Mouse (Mus musculus) forebrain, embryonic 14.5 days (tissue): ENCODE measurements at regions not wholly inside any gene's neighbourhood (a gene's known extent, or its start where the extent isn't known, plus 50 kb on each side); places are given as distances from the start of the nearest gene placed in this dataset.

ENCODE experiments used
- ATAC-seq: fragments of 200-750 bp; cut with Nextera tagmentation; 2 replicates; pipeline ENCODE4 v1.8.0; 2017; ENCODE audit warnings: mild to moderate bottlenecking, moderate library complexity
- DNase-seq: peaks from one replicate; pipeline ENCODE4 v3.0.0-alpha.2; 2015; ENCODE audit warnings: low spot score
- H3K27ac ChIP-seq: fragments of 300-500 bp; sonication (generic); 2 replicates; pipeline ENCODE4 v1.5.1; 2014; ENCODE audit warnings: low read depth, mild to moderate bottlenecking, control low read depth, low read length, moderate library complexity
- H3K27me3 ChIP-seq: fragments of 300-500 bp; sonication (generic); replicated peaks from 2 replicates; pipeline ENCODE4 v1.6.1; 2014; ENCODE audit warnings: low read length, control low read depth, mixed read lengths; ENCODE audit not compliant: control insufficient read depth, insufficient read depth
- H3K36me3 ChIP-seq: fragments of 300-500 bp; sonication (generic); 2 replicates; pipeline ENCODE4 v1.6.1; 2014; ENCODE audit warnings: low read length, control low read depth; ENCODE audit not compliant: control insufficient read depth, insufficient read depth
- H3K4me1 ChIP-seq: fragments of 300-500 bp; sonication (generic); 2 replicates; pipeline ENCODE4 v1.6.1; 2014; ENCODE audit warnings: antibody characterized with exemption, low read length, control low read depth; ENCODE audit not compliant: control insufficient read depth, insufficient read depth
- H3K4me2 ChIP-seq: fragments of 300-500 bp; sonication (generic); 2 replicates; pipeline ENCODE4 v1.6.1; 2014; ENCODE audit warnings: mild to moderate bottlenecking, control low read depth, low read length
- H3K4me3 ChIP-seq: fragments of 300-500 bp; sonication (generic); 2 replicates; pipeline ENCODE4 v1.5.1; 2014; ENCODE audit warnings: low read depth, low read length, control low read depth
- H3K9ac ChIP-seq: fragments of 300-500 bp; sonication (generic); 2 replicates; pipeline ENCODE4 v1.6.1; 2014; ENCODE audit warnings: mild to moderate bottlenecking, low read length, control low read depth, moderate library complexity
- H3K9me3 ChIP-seq: fragments of 300-500 bp; sonication (generic); replicated peaks from 2 replicates; pipeline ENCODE4 v1.6.1; 2016; ENCODE audit warnings: low read length, control low read depth, mixed read lengths; ENCODE audit not compliant: control insufficient read depth
- WGBS: fragments of 180-500 bp; shearing (Covaris S2); extraction: QIAGEN DNeasy Blood & Tissue Kit; methylation state at CpG from one replicate; pipeline ENCODE4 v1.1.7; 2014; 5-methylcytosine and 5-hydroxymethylcytosine counted together

GRCm38 (mm10) chr12:109713041-109713440 lies 112.9 kb upstream of the Rtl1 start:
- no peak overlapping the region for H3K27ac ChIP-seq
- H3K4me3 ChIP-seq, result no peak overlapping the region
- peaks cover 36% of the 10 kb centered on the region for H3K36me3 ChIP-seq
- H3K4me2 ChIP-seq, result no peak overlapping the region
- no peaks in the 10 kb centered on the region for H3K4me1 ChIP-seq
- DNase-seq (no peak), ATAC-seq (no peak)
- no peak overlapping the region for H3K9ac ChIP-seq
- no peaks in the 10 kb centered on the region for H3K27me3 ChIP-seq
- 98% methylated on average over 3 of the region's 3 CpGs for WGBS
- H3K9me3 ChIP-seq, result no peaks in the 10 kb centered on the region

- Histone ChIP-seq H3K4me3 (no peak overlapping the region), H3K27ac (no peak overlapping the region), H3K4me2 (no peak overlapping the region), H3K4me1 (no peaks in the 10 kb centered on the region), H3K9ac (no peak overlapping the region), H3K9me3 (no peaks in the 10 kb centered on the region), H3K36me3 (peaks cover 42% of the 10 kb centered on the region), H3K27me3 (no peaks in the 10 kb centered on the region)
- DNase-seq (no peak), ATAC-seq (no peak)
- 93% methylated on average over 5 of the region's 5 CpGs for WGBS
Measured at GRCm38 (mm10) chr12:109714061-109714460, 113.9 kb upstream of the Rtl1 start.

DNA sequence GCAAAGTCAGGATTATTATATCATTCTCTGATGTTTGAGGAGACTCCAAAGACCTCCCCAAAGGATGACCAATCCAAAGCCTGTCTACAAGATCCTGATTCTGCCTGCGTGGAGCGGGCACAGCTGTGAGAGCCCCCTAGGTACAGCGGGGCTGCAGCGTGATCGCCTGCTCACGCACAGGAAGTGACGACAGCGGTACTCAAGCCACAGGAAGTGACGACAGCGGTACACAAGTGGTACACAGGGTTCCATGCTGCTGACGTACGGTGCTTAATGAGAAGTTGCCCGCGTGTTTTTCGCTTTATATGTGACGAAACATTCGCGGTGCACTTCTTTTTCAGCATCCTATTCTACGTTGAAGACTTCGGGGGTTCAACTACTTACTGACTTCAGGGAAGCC lies 116.9 kb upstream of the Rtl1 start:
- WGBS, result 96% methylated on average over 20 of the region's 20 CpGs
- Histone ChIP-seq H3K27ac (no peak overlapping the region), H3K4me1 (no peaks in the 10 kb centered on the region), H3K36me3 (peaks cover 63% of the 10 kb centered on the region), H3K4me2 (no peak overlapping the region), H3K4me3 (no peak overlapping the region), H3K9ac (no peak overlapping the region), H3K27me3 (no peaks in the 10 kb centered on the region), H3K9me3 (no peaks in the 10 kb centered on the region)
- DNase-seq, result no peak
- no peak for ATAC-seq

GRCm38 (mm10) chr12:109718036-109718435 lies 117.9 kb upstream of the Rtl1 start:
- Histone ChIP-seq H3K9me3 (no peaks in the 10 kb centered on the region), H3K36me3 (peaks cover 66% of the 10 kb centered on the region), H3K4me3 (no peak overlapping the region), H3K4me1 (no peaks in the 10 kb centered on the region), H3K4me2 (no peak overlapping the region), H3K27me3 (no peaks in the 10 kb centered on the region), H3K9ac (no peak overlapping the region), H3K27ac (no peak overlapping the region)
- DNase-seq, result no peak
- 93% methylated on average over 9 of the region's 9 CpGs for whole genome bisulfite sequencing
- no peak for ATAC-seq

DNA sequence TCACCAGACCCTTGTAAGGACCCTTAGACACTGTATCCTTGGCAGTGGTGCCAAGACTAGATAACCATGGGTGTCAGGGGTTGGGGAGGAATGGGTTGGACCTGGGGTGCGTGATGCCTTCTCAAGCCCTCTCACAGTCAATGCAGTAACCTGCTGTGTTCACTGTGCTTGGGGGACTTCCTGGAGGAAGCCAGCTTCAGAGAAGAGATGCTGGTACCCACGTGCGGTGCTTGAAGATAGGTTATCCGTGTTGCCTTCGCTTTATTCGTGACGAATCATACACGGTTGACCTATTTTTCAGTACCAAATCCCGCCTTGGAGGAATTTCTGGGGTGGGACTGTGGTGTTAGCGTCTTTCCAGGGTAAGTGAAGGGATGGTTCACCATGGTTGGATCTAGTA lies 138.1 kb upstream of the Rtl1 start:
- Histone ChIP-seq H3K9me3 (no peaks in the 10 kb centered on the region), H3K36me3 (peaks cover 72% of the 10 kb centered on the region), H3K27me3 (no peaks in the 10 kb centered on the region), H3K4me3 (no peak overlapping the region), H3K9ac (no peak overlapping the region), H3K27ac (no peak overlapping the region), H3K4me2 (no peak overlapping the region), H3K4me1 (no peaks in the 10 kb centered on the region)
- DNase-seq, result no peak
- no peak for ATAC-seq
- 93% methylated on average over 10 of the region's 10 CpGs for WGBS

GRCm38 (mm10) chr12:109738911-109739310 lies 138.8 kb upstream of the Rtl1 start:
- Histone ChIP-seq H3K9me3 (no peaks in the 10 kb centered on the region), H3K36me3 (peaks cover 70% of the 10 kb centered on the region), H3K27me3 (no peaks in the 10 kb centered on the region), H3K4me1 (no peaks in the 10 kb centered on the region), H3K27ac (no peak overlapping the region), H3K4me3 (no peak overlapping the region), H3K9ac (no peak overlapping the region), H3K4me2 (no peak overlapping the region)
- ATAC-seq (no peak), DNase-seq (no peak)
- WGBS, result 93% methylated on average over 6 of the region's 6 CpGs

DNA sequence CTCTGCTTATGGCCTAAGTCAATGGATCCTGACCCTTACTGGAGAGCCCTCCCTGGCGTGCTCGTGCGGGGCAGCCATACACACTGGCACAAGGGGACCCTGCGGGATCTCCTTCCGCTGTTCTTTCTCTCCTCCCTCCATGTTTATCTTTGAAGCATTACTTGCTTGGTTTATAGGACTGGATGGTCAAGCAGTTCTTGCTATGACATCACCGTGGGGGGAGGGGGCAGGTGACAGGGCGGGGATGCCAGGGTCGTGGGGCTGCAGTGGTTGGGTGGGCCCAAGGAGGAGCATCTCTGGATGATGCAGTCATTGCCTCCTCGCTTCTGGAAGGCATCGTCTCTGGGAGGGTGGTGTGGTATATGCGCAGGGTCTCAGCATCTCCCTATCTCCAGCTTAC lies 142.4 kb upstream of the Rtl1 start:
- H3K4me1 ChIP-seq, result peaks cover 18% of the 10 kb centered on the region
- WGBS, result 97% methylated on average over 11 of the region's 11 CpGs
- DNase-seq (no peak), ATAC-seq (no peak)
- peaks cover 50% of the 10 kb centered on the region for H3K36me3 ChIP-seq
- no peak overlapping the region for H3K4me2 ChIP-seq
- H3K4me3 ChIP-seq, result no peak overlapping the region
- no peaks in the 10 kb centered on the region for H3K27me3 ChIP-seq
- H3K9ac ChIP-seq, result no peak overlapping the region
- H3K27ac ChIP-seq, result no peak overlapping the region
- no peaks in the 10 kb centered on the region for H3K9me3 ChIP-seq

GRCm38 (mm10) chr12:109743036-109743650 lies 143.0 kb upstream of the Rtl1 start:
- Histone ChIP-seq H3K9ac (no peak overlapping the region), H3K4me2 (no peak overlapping the region), H3K9me3 (no peaks in the 10 kb centered on the region), H3K4me3 (no peak overlapping the region), H3K27ac (no peak overlapping the region), H3K36me3 (peaks cover 48% of the 10 kb centered on the region), H3K27me3 (no peaks in the 10 kb centered on the region), H3K4me1 (peaks cover 22% of the 10 kb centered on the region)
- DNase-seq (no peak), ATAC-seq (no peak)
- 84% methylated on average over 24 of the region's 24 CpGs for WGBS

DNA sequence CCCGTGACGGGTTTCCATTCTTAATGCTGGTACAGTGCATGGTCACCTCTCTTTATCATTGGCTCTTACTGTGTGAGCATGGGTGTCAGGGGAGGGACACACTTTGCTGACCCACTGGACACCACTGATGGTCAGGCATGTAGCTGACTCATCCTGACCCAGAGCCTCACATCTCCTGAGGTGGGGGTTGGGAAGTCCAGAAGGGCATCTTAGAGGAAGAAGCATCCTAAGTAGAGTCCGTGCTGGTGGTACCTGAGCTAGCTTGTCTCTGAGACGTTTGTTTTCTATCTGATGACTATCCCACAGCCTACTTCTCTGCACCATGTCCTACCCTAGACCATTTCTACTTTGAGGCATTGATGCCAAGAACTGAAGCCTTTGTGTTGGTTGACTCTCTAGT lies 144.1 kb upstream of the Rtl1 start:
- no peaks in the 10 kb centered on the region for H3K27me3 ChIP-seq
- no peak overlapping the region for H3K9ac ChIP-seq
- DNase-seq (no peak), ATAC-seq (no peak)
- H3K4me1 ChIP-seq, result peaks cover 27% of the 10 kb centered on the region
- 93% methylated on average over 4 of the region's 4 CpGs for WGBS
- H3K4me2 ChIP-seq, result no peak overlapping the region
- H3K27ac ChIP-seq, result no peak overlapping the region; the same call in 1 of the 2 replicates
- H3K9me3 ChIP-seq, result no peaks in the 10 kb centered on the region
- H3K4me3 ChIP-seq, result no peak overlapping the region
- H3K36me3 ChIP-seq, result peaks cover 42% of the 10 kb centered on the region
